Mouse (Mus musculus) adrenal gland (tissue): ENCODE data around the gene Ttc23.

Source experiments
- intact Hi-C: fragments of 180-260 bp; cut with DNase I; formaldehyde crosslinking; loops from one replicate; pipeline ENCODE4 v1.15.1; 2025

Gene Ttc23

GRCm38 (mm10) chr7:67692791-67693538, 45.8 kb downstream of the Ttc23 start:
- intact Hi-C loops = no loop called here

GRCm38 (mm10) chr7:67695906-67696305, 48.7 kb downstream of the Ttc23 start:
- intact Hi-C loops = no loop called here

DNA sequence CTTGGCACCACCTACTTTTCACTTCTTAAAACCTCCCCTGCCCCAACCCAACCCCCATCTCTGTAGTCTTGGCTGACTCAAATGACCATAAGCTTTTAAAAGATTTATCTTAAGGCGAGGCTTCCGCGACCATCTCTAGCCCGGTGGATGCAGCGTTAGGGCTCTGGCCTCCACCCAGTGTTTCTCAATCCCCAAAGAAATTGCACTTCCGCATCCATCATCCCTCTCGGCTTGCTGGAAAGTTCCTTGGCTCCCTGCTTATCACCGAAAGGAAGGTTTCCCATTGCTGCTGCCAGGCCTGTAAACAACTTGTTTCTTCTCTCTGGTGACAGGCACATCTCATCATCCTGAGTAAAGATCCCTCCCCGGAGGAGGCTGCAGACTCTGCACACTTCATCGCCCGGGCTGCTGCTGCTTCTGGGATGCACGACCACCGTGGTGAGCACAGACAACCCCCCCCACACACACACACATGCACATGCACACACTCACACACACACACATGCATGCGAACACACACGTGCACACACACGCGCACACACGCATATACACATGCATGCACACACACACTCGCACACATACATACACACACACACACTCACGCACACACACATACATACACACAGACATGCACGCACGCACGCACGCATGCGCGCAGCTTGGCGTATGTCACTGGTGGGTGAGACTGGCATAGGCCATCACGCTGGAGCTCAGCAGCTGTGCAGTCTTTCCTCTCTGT, 50.9 kb downstream of the Ttc23 start:
- intact Hi-C loops = loop anchor here (2.0 kb wide), 1 partner anchor 23 kb away; no protein-coding TSS in a partner anchor

GRCm38 (mm10) chr7:67699301-67699700, 52.1 kb downstream of the Ttc23 start:
- intact Hi-C loops = loop anchor here (2.0 kb wide), 1 partner anchor 24 kb away; no protein-coding TSS in a partner anchor

DNA sequence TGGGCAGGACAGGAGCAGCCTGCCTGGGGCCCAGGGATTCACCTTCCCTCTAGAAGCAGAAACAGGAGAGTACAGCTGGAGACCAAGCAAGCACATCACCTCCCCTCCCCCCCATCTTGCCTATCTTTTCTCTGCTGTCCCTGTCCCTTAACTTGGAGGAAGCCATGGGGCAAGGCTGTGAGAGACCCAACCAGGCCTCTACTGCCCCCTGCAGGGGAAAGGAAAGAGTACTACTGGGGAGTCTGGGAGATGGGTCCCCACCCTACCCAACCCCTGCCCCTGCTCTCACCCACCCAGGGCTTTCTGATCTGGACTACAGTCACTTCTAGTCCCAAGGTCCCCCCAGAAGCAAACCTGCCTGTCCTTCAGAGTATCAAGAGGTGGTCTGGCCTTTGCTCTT, 53.6 kb downstream of the Ttc23 start:
- intact Hi-C loops = no loop called here

DNA sequence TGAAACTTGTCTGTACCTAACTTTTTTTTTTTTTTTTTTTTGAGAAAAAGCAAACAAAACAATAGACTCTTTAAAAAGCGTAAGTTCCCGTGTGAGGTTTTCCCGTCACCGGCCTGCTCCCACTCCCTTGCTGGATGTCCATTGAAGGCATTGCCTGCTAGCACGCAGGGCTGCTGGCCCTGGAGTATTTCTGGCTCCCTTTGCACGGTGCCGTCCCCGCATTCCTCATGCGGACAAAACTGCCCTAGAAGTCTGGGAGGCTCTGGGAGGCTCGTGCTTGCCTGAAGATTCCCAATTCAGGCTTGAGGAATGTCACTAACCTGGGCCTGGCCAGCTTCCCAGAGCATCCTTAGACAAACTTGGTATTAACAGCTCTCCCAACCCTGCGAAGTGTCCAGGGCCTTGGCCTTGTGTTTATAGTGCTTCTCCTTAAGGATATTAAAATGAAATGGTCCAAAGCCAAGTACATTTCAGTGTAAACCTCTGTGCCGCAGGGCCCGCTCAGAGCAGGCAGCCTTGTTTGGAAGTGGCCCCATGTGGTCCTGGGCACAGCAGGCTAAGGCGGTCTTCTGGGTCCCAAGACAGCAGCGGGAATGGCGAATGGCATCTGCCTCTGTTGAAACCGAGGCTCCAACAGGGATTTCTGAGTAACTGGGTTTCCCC, 54.2 kb downstream of the Ttc23 start:
- intact Hi-C loops = no loop called here

- intact Hi-C loops = no loop called here
Observed at GRCm38 (mm10) chr7:67708160-67708559, 61.0 kb downstream of the Ttc23 start.

GRCm38 (mm10) chr7:67710216-67710615, 63.0 kb downstream of the Ttc23 start:
- intact Hi-C loops = no loop called here

DNA sequence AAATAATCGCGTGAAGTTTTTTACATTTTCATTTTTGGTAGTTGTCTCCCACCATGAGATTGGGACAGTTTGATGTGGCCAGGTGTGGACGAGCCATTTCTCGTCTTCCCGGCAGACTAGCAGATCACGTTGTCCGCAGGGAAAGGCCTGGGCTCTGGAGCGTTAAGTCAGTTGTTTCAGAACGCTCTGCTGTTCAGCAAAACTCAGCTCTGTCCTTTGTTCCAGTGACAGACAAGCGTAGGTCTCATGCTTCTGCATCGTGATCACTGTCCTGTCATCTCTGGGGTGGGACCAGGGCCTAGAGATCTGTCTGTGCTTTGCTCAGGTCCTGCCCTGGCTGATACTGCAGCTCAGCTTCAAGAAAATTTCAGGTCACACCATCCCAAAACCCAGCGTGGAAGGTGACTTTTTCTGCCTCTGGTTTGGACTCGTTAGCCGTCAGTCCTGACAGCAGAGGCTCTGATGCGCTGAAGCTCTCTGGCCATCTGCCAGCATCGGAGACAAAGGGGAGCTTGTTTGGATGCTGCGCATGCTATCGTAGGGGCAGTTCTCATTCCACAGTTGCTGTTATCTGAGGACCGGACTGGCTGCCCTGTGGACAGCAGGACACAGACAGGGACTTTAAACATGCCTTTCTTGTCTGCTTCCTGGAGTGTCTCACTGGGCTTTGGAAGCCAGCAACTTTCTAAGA, 66.8 kb downstream of the Ttc23 start:
- intact Hi-C loops = no loop called here

DNA sequence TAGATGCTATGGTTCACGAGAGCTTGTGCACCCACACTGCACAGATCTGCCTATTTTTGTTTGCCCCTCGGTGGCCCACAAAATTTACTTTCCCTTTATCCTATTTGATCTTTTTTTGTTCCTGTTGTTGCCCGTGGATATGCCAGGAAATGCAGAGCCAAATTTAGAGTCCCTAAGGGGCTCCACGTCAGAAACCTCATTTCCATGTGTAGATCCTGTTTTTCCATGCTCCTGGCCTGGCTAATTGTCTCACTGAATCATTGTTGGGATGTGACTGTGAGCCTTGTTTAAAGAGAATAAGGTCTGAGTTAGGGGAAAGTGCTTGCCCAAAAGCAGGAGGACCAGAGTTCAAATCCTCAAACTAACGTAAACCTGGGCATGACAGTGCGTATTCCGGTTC, 68.0 kb downstream of the Ttc23 start:
- intact Hi-C loops = loop anchor here (5.0 kb wide), 1 partner anchor 42 kb away; the partner anchor contains the start of gene Synm

DNA sequence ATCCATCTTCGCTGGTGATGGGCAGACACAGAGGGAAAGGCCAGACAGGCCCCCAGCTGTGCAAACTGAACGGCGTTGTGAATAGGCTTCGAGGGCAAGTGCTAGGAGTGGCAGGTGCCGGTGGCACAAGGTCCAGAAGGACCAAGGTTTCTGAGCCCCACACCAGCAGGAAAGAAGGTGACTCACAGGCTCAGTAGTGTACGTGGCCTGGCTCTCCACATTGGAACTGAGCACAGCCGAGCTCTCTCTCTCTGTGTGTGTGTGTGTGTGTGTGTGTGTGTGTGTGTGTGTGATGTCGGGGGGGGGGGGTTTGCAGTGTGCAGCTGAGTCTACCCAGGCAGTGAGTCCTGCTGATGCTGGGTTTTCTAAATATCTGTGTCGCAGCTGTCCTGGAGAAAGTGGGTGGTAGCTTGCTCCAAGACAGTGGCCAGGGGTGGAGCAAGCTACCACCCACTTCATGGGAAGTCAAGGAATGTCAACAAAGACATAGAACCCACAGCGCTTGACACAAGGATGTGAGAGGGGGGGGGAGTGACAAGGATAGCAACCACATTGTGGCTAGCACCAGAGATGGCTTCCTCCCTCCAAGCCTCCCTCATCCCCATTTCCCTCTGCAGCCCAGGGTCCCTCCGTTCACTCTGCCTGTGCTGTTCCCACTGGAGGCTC, 69.1 kb downstream of the Ttc23 start:
- intact Hi-C loops = loop anchor here (5.0 kb wide), 1 partner anchor 41 kb away; the partner anchor contains the start of gene Synm

DNA sequence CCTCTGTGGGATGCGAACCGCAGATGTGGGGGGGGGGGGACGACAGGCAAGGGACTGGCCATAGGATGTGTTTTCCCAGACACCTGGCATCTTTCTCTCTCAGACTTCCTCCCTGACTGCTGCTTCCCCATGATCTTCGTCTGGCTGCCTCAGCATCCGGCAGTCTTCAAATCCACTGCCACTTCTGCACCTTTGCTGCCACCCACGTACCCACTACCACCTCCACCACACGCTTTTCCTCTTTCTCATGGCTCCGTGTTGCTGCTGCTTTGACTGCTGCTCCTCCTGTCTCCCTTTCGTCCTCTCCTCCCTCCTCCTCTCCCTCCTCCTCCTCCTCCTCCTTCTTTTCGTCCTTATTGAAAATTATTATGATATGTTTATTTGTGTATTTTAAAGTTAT, 69.7 kb downstream of the Ttc23 start:
- intact Hi-C loops = loop anchor here (5.0 kb wide), 1 partner anchor 40 kb away; the partner anchor contains the start of gene Synm

DNA sequence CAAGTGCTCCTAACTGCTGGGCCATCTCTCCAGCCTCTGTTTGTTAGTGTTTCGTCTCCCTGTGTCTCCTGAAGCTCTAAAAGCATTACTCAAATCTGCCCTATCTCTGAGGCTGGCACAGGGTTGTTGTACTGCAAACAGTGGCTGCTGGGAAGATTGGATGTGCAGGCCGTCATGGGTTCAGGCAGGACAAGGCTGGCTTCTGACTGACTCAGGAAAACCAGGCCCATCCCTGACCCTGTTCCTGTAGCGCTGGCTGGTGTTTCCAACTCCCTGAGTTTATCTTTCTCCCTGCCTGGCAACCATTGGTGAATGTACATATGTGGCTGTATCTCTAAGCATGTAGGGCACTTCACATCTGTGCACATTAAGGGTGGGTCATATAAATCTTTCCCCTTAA, 70.3 kb downstream of the Ttc23 start:
- intact Hi-C loops = loop anchor here (5.0 kb wide), 1 partner anchor 40 kb away; the partner anchor contains the start of gene Synm

- intact Hi-C loops = loop anchor here (5.0 kb wide), 1 partner anchor 38 kb away; the partner anchor contains the start of gene Synm
Observed at GRCm38 (mm10) chr7:67718804-67719203, 71.6 kb downstream of the Ttc23 start.

GRCm38 (mm10) chr7:67722163-67722562, 75.0 kb downstream of the Ttc23 start:
- intact Hi-C loops = no loop called here

DNA sequence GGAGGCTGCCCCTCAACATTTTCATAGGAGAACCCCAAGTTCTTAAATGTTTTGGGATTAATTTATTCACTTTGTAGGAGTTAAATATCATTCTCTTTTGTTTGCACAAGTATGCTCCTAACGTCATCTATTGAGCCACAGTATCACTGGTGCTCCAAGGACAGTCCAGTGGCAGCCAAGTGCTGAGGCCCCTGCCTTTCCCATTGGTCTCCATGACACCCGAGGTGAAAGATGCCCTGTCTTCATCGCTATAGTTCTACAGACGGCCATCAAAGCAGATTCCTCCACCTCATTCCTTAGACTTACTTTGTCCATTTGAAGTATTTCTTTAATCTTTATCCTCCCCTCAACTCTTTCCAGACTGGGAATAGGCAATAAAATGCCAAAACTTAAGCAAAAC, 77.3 kb downstream of the Ttc23 start:
- intact Hi-C loops = no loop called here

- intact Hi-C loops = no loop called here
Observed at GRCm38 (mm10) chr7:67725016-67725415, 77.8 kb downstream of the Ttc23 start.

DNA sequence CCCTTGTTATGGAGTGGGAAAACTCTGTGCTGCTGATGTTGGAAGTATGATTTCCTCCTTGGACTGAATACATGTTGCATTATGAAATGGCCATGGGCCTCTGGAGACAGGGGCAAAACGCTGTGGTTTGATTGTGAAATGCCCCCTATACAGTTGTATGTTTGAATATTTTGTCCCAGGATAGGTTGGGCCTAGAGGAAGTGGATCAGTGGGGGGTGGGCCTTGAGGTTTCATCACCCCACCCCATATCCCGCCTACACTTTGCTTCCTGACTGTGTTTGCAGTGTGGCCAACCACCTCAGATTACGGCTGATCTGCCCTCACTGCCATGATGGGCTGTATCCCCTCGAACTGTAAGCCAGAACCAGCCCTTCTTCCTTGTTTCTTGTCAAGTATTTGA, 81.0 kb downstream of the Ttc23 start:
- intact Hi-C loops = no loop called here

GRCm38 (mm10) chr7:67728809-67729208, 81.6 kb downstream of the Ttc23 start:
- intact Hi-C loops = no loop called here

DNA sequence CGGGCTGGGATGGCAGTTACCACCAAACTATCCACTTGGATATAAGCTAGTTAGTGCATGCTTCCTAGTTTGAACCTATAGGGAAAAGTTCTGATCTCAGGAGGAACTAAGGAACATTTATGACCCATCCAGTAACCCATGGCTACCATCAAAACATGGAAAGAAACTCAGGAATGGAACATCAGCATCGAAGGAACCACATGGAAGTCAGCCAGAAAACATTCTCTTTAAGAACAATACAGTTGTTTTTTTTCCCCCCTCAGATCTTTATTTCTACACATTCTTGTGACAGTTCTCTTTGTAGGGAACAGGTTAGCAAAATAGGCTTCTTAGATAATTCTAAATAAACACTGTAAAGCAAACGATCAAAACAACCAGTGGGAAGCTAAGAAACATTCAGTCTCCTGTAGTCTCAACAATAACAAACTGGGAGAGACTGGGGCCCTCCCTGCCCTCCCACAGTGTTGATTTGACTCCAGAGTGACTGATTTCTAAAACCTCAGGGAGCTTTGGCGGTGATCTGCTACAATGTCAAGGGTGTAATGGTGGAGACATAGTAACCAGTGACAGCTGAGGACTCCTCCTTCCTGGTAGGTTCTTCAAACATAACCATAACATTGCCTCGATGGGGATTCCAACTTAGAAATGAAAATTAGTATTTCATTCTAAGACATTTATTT, 83.4 kb downstream of the Ttc23 start:
- intact Hi-C loops = no loop called here
